Mouse (Mus musculus) heart, embryonic 12.5 days (tissue): ENCODE measurements around the gene Ebna1bp2. TPM values are rescaled to one million over a fixed set of nuclear protein-coding genes. Genes with fewer than 3 reads are reported as not detected.

Source experiments
- ATAC-seq: fragments of 200-750 bp; cut with Nextera tagmentation; 2 replicates; pipeline ENCODE4 v1.8.0; 2017; ENCODE audit warnings: moderate TSS enrichment, moderate library complexity; ENCODE audit not compliant: insufficient number of reproducible peaks, low FRiP score
- H3K27ac ChIP-seq: fragments of 300-500 bp; sonication (generic); 2 replicates; pipeline ENCODE4 v1.5.1; 2016; ENCODE audit warnings: mild to moderate bottlenecking, moderate library complexity; ENCODE audit not compliant: poor library complexity, severe bottlenecking
- H3K27me3 ChIP-seq: fragments of 300-500 bp; sonication (generic); replicated peaks from 2 replicates; pipeline ENCODE4 v1.6.1; 2016; ENCODE audit warnings: mild to moderate bottlenecking, moderate library complexity
- H3K36me3 ChIP-seq: fragments of 300-500 bp; sonication (generic); 2 replicates; pipeline ENCODE4 v1.6.1; 2016; ENCODE audit warnings: mild to moderate bottlenecking, moderate library complexity
- H3K4me1 ChIP-seq: fragments of 300-500 bp; sonication (generic); replicated peaks from 2 replicates; pipeline ENCODE4 v1.6.1; 2016; ENCODE audit warnings: mild to moderate bottlenecking
- H3K4me2 ChIP-seq: fragments of 300-500 bp; sonication (generic); 2 replicates; pipeline ENCODE4 v1.6.1; 2016; ENCODE audit warnings: mild to moderate bottlenecking, moderate library complexity
- H3K4me3 ChIP-seq: fragments of 300-500 bp; sonication (generic); 2 replicates; pipeline ENCODE4 v1.5.1; 2016; ENCODE audit warnings: mild to moderate bottlenecking
- H3K9ac ChIP-seq: fragments of 300-500 bp; sonication (generic); 2 replicates; pipeline ENCODE4 v1.6.1; 2016; ENCODE audit warnings: mild to moderate bottlenecking, moderate library complexity
- H3K9me3 ChIP-seq: fragments of 300-500 bp; sonication (generic); replicated peaks from 2 replicates; pipeline ENCODE4 v1.6.1; 2016; ENCODE audit warnings: mild to moderate bottlenecking, moderate library complexity
- WGBS: fragments of 180-500 bp; shearing (Covaris S2); methylation state at CpG from one replicate; pipeline ENCODE4 v1.1.7; 2016; 5-methylcytosine and 5-hydroxymethylcytosine counted together
- polyA plus RNA-seq: library from polyadenylated mRNA; unstranded; fragments of >200 nt; fragmentation: Nextera tagmentation; extraction: Ambion mirVana; gene quantifications from 2 replicates; pipeline ENCODE4 v1.2.1, GENCODE M21; 2016

Ebna1bp2 gene
- 96.7 and 103 TPM in 2 replicates for polyA plus RNA-seq

GRCm38 (mm10) chr4:118620279-118620966 is at the start of gene Ebna1bp2, which contains the start of gene Cfap57:
TSS of gene Ebna1bp2 (plus strand) at chr4:118620799.
TSS of gene Cfap57 (minus strand) at chr4:118620777.
- under 1% methylated on average over 37 of the region's 41 CpGs for WGBS
- Histone ChIP-seq H3K4me1 (peaks cover 10% of the 10 kb centered on the region), H3K27me3 (no peaks in the 10 kb centered on the region), H3K27ac (no peak within 1 kb of the TSS), H3K9me3 (peaks cover 11% of the 10 kb centered on the region), H3K9ac (peak within 1 kb of the TSS; percentile 78), H3K36me3 (peaks cover 28% of the 10 kb centered on the region), H3K4me3 (peak within 1 kb of the TSS; percentile 69), H3K4me2 (peak within 1 kb of the TSS; percentile 94)
- ATAC-seq, result peak; percentile 93

GRCm38 (mm10) chr4:118571441-118571840 is 49.2 kb upstream of the Ebna1bp2 start:
- no peak overlapping the region for H3K4me3 ChIP-seq
- WGBS, result 88% methylated on average over 14 of the region's 15 CpGs
- no peak overlapping the region for H3K27ac ChIP-seq
- no peak for ATAC-seq
- no peaks in the 10 kb centered on the region for H3K9me3 ChIP-seq
- H3K27me3 ChIP-seq, result peaks cover 69% of the 10 kb centered on the region
- no peak overlapping the region for H3K4me2 ChIP-seq
- no peaks in the 10 kb centered on the region for H3K4me1 ChIP-seq
- no peaks in the 10 kb centered on the region for H3K36me3 ChIP-seq
- no peak overlapping the region for H3K9ac ChIP-seq

DNA sequence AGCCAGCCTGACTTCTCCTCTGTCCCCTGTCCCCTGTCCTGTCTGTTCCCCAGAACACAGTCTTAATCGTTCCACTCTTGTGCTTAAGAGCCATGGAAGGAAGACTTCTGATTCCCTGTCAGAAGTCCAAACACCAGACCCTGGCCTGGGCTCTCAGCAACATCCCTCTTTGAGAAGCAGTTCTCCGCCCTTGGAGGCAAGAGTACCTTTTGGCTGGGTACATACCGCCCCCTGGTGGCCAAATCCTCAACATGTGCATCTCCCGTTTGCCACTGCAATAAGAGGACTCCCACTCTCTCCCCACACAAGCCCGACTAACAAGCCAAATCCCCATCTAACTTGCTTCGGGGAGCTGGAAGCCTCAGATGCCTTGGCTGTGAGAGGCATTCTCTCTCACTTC is 44.5 kb upstream of the Ebna1bp2 start:
- Histone ChIP-seq H3K9me3 (0 out of 2 replicates have a peak, but pooled peaks cover 6% of the 10 kb centered on the region), H3K4me3 (no peak overlapping the region), H3K27me3 (peaks cover 45% of the 10 kb centered on the region), H3K36me3 (no peaks in the 10 kb centered on the region), H3K9ac (no peak overlapping the region), H3K4me2 (no peak overlapping the region), H3K27ac (no peak overlapping the region), H3K4me1 (no peaks in the 10 kb centered on the region)
- WGBS, result 3% methylated on average over 6 of the region's 6 CpGs
- 0 out of 2 replicates have a peak, but pooled peaks have one; percentile 38 for ATAC-seq

DNA sequence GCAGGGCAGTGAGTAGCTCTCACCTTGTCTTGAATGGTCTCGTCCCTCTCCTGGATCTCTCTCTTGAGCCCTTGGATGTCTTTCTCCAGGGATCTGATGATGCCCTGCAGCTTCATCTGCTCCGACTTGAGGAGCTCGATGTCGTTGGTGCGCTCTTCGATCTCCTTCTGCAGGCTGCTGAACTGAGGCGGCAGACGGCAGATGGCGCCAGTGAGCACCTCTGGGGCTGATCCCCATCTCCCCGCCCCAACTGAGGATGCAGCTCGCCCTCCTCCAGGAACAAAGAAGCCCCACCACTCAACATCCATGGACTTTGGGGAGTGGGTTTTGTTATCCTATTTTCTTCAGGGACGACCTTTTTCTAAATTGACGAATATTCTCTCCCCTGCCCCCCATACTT is 41.3 kb upstream of the Ebna1bp2 start:
- Histone ChIP-seq H3K27me3 (peaks cover 22% of the 10 kb centered on the region), H3K9ac (no peak overlapping the region), H3K4me2 (no peak overlapping the region), H3K27ac (no peak overlapping the region), H3K36me3 (no peaks in the 10 kb centered on the region), H3K9me3 (peaks cover 7% of the 10 kb centered on the region; the same call in 1 of the 2 replicates), H3K4me3 (no peak overlapping the region), H3K4me1 (no peaks in the 10 kb centered on the region)
- no peak for ATAC-seq
- 39% methylated on average over 13 of the region's 13 CpGs for WGBS

- WGBS, result 48% methylated on average over 11 of the region's 11 CpGs
- ATAC-seq, result no peak
Measured at GRCm38 (mm10) chr4:118581508-118581907, 39.1 kb upstream of the Ebna1bp2 start.

DNA sequence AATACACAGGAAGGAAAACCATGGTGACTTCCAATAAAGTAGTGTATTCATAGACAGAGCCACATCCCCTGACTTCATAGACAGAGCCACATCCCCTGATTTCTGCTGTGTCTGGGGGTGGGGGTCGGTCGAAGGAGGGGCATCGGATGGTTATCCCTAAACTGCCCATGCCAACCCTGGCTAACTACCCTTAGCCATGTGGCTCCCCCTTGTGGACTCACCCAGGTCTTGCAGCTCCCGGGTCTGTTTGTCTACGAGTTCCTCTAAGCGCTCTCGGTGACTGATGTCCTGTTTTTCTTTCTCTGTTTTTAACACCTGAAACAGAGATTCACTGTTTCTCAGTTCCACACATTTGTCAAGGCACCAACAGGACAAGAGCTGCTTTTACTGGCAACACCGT is 38.0 kb upstream of the Ebna1bp2 start:
- Histone ChIP-seq H3K27me3 (no peaks in the 10 kb centered on the region), H3K36me3 (no peaks in the 10 kb centered on the region), H3K4me2 (no peak overlapping the region), H3K27ac (no peak overlapping the region), H3K4me3 (no peak overlapping the region), H3K4me1 (no peaks in the 10 kb centered on the region), H3K9ac (no peak overlapping the region), H3K9me3 (peaks cover 11% of the 10 kb centered on the region; the same call in 1 of the 2 replicates)
- WGBS, result 86% methylated on average over 8 of the region's 8 CpGs
- no peak for ATAC-seq

More at GRCm38 (mm10) chr4:118581508-118581907, 39.1 kb upstream of the Ebna1bp2 start:
- no peak overlapping the region for H3K4me2 ChIP-seq
- H3K9me3 ChIP-seq, result peaks cover 11% of the 10 kb centered on the region; the same call in 1 of the 2 replicates
- H3K36me3 ChIP-seq, result no peaks in the 10 kb centered on the region
- H3K4me3 ChIP-seq, result no peak overlapping the region
- H3K27ac ChIP-seq, result no peak overlapping the region
- H3K4me1 ChIP-seq, result no peaks in the 10 kb centered on the region
- peaks cover 7% of the 10 kb centered on the region for H3K27me3 ChIP-seq
- no peak overlapping the region for H3K9ac ChIP-seq

DNA sequence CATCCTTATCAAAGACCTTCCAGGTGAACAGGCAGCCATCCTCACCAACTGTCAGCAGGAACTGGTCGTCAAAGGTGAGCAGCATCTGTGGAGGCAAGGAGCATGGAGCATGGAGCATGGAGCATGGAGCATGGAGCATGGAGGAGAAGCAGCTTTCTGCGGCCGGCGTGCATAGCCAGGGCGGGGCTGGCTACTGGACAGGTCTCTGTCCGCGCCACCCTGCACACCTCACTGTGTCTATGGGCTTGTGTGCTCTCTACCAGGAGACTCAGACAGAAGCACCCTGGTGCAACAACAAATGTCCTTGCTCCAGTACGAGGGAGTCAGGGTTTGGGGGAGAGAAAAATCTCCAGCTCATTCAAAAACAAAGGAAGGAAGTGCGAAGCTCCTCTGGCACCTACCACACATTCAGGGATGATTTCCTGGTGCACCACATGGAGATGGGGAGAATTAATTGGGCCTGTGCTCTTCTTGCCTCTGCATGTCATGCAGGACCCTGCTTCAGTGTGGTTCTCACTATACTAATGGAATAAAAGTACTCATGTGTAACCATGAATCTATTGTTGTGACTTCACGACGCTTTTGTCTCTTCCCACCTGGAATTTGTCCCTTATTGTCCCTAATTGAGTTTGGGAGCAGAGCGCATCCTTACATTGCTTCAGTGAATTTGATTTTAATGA is 31.4 kb upstream of the Ebna1bp2 start:
- ATAC-seq, result no peak
- no peak overlapping the region for H3K4me2 ChIP-seq
- H3K27ac ChIP-seq, result no peak overlapping the region
- no peak overlapping the region for H3K9ac ChIP-seq
- H3K4me3 ChIP-seq, result no peak overlapping the region
- H3K27me3 ChIP-seq, result no peaks in the 10 kb centered on the region; the same call in 1 of the 2 replicates
- no peaks in the 10 kb centered on the region for H3K4me1 ChIP-seq
- WGBS, result 63% methylated on average over 12 of the region's 12 CpGs
- H3K36me3 ChIP-seq, result no peaks in the 10 kb centered on the region
- peaks cover 5% of the 10 kb centered on the region; the same call in 1 of the 2 replicates for H3K9me3 ChIP-seq

GRCm38 (mm10) chr4:118589733-118590130 is 30.9 kb upstream of the Ebna1bp2 start:
- H3K9me3 ChIP-seq, result no peaks in the 10 kb centered on the region
- no peaks in the 10 kb centered on the region; the same call in 1 of the 2 replicates for H3K27me3 ChIP-seq
- no peaks in the 10 kb centered on the region for H3K36me3 ChIP-seq
- H3K27ac ChIP-seq, result no peak overlapping the region
- H3K4me3 ChIP-seq, result no peak overlapping the region
- 5% methylated on average over 7 of the region's 7 CpGs for whole genome bisulfite sequencing
- no peak overlapping the region for H3K9ac ChIP-seq
- no peak overlapping the region for H3K4me2 ChIP-seq
- ATAC-seq, result no peak
- no peaks in the 10 kb centered on the region for H3K4me1 ChIP-seq

GRCm38 (mm10) chr4:118604065-118604464 is 16.5 kb upstream of the Ebna1bp2 start:
- H3K9ac ChIP-seq, result no peak overlapping the region
- H3K4me3 ChIP-seq, result no peak overlapping the region
- no peaks in the 10 kb centered on the region for H3K36me3 ChIP-seq
- H3K4me1 ChIP-seq, result no peaks in the 10 kb centered on the region
- ATAC-seq, result no peak
- H3K4me2 ChIP-seq, result no peak overlapping the region
- H3K27me3 ChIP-seq, result peaks cover 22% of the 10 kb centered on the region; the same call in 1 of the 2 replicates
- H3K27ac ChIP-seq, result no peak overlapping the region
- 40% methylated on average over 4 of the region's 4 CpGs for WGBS
- H3K9me3 ChIP-seq, result no peaks in the 10 kb centered on the region

- no peak overlapping the region for H3K27ac ChIP-seq
- no peaks in the 10 kb centered on the region for H3K4me1 ChIP-seq
- H3K9ac ChIP-seq, result no peak overlapping the region
- no peak for ATAC-seq
- peaks cover 53% of the 10 kb centered on the region for H3K27me3 ChIP-seq
- 66% methylated on average over 3 of the region's 3 CpGs for WGBS
- H3K4me2 ChIP-seq, result no peak overlapping the region
- H3K4me3 ChIP-seq, result no peak overlapping the region
- H3K9me3 ChIP-seq, result no peaks in the 10 kb centered on the region
- H3K36me3 ChIP-seq, result no peaks in the 10 kb centered on the region
Measured at GRCm38 (mm10) chr4:118609836-118610235, 10.8 kb upstream of the Ebna1bp2 start.

GRCm38 (mm10) chr4:118612619-118613018 is 8.0 kb upstream of the Ebna1bp2 start:
- Histone ChIP-seq H3K27ac (no peak overlapping the region), H3K4me1 (no peaks in the 10 kb centered on the region), H3K27me3 (peaks cover 40% of the 10 kb centered on the region), H3K9me3 (peaks cover 8% of the 10 kb centered on the region; the same call in 1 of the 2 replicates), H3K36me3 (no peaks in the 10 kb centered on the region), H3K4me2 (no peak overlapping the region), H3K4me3 (no peak overlapping the region), H3K9ac (no peak overlapping the region)
- ATAC-seq, result no peak
- 22% methylated on average over 11 of the region's 11 CpGs for WGBS
